Mouse (Mus musculus) limb, embryonic 11.5 days (tissue): ENCODE results near the gene Hsh2d. TPM values are rescaled to one million over a fixed set of nuclear protein-coding genes. Genes with fewer than 3 reads are reported as not detected.
A peak's percentile ranks its signal among the peaks of the same experiment; 100 is the strongest.

Experiments used
- ATAC-seq: fragments of 200-750 bp; cut with Nextera tagmentation; 2 replicates; pipeline ENCODE4 v1.8.0; 2017; ENCODE audit warnings: low read depth; ENCODE audit not compliant: insufficient number of reproducible peaks, low FRiP score, low TSS enrichment
- DNase-seq: peaks from one replicate; pipeline ENCODE4 v3.0.0-alpha.2; 2015; ENCODE audit warnings: low spot score
- H3K27ac ChIP-seq: fragments of 300-500 bp; sonication (generic); replicated peaks from 2 replicates; pipeline ENCODE4 v1.5.1; 2014; ENCODE audit warnings: low read depth, mild to moderate bottlenecking, low read length
- H3K27me3 ChIP-seq: fragments of 300-500 bp; sonication (generic); 2 replicates; pipeline ENCODE4 v1.6.1; 2014; ENCODE audit warnings: mild to moderate bottlenecking, low read length, mixed read lengths; ENCODE audit not compliant: control insufficient read depth, insufficient read depth
- H3K36me3 ChIP-seq: fragments of 300-500 bp; sonication (generic); 2 replicates; pipeline ENCODE4 v1.6.1; 2014; ENCODE audit warnings: mild to moderate bottlenecking, low read length, moderate library complexity, mixed read lengths; ENCODE audit not compliant: control insufficient read depth, insufficient read depth
- H3K4me1 ChIP-seq: fragments of 300-500 bp; sonication (generic); 2 replicates; pipeline ENCODE4 v1.6.1; 2014; ENCODE audit warnings: low read length, mixed read lengths; ENCODE audit not compliant: control insufficient read depth, insufficient read depth
- H3K4me2 ChIP-seq: fragments of 300-500 bp; sonication (generic); 2 replicates; pipeline ENCODE4 v1.6.1; 2014; ENCODE audit warnings: low read depth, mild to moderate bottlenecking, moderate library complexity; ENCODE audit not compliant: severe bottlenecking
- H3K4me3 ChIP-seq: fragments of 300-500 bp; sonication (generic); 2 replicates; pipeline ENCODE4 v1.5.1; 2014; ENCODE audit warnings: low read depth, low read length
- H3K9ac ChIP-seq: fragments of 300-500 bp; sonication (generic); 2 replicates; pipeline ENCODE4 v1.6.1; 2014; ENCODE audit warnings: mild to moderate bottlenecking, low read length
- H3K9me3 ChIP-seq: fragments of 300-500 bp; sonication (generic); 2 replicates; pipeline ENCODE4 v1.6.1; 2016; ENCODE audit warnings: low read length; ENCODE audit not compliant: control insufficient read depth
- WGBS: fragments of 180-500 bp; shearing (Covaris S2); extraction: QIAGEN DNeasy Blood & Tissue Kit; methylation state at CpG from one replicate; pipeline ENCODE4 v1.1.7; 2014; 5-methylcytosine and 5-hydroxymethylcytosine counted together
- polyA plus RNA-seq: library from polyadenylated mRNA; unstranded; fragments of >200 nt; fragmentation: Nextera tagmentation; extraction: Ambion mirVana; gene quantifications from 2 replicates; pipeline ENCODE4 v1.2.1, GENCODE M21; 2014

Gene Hsh2d
- polyA plus RNA-seq, 1 experiment from 2014 or later = not detected

DNA sequence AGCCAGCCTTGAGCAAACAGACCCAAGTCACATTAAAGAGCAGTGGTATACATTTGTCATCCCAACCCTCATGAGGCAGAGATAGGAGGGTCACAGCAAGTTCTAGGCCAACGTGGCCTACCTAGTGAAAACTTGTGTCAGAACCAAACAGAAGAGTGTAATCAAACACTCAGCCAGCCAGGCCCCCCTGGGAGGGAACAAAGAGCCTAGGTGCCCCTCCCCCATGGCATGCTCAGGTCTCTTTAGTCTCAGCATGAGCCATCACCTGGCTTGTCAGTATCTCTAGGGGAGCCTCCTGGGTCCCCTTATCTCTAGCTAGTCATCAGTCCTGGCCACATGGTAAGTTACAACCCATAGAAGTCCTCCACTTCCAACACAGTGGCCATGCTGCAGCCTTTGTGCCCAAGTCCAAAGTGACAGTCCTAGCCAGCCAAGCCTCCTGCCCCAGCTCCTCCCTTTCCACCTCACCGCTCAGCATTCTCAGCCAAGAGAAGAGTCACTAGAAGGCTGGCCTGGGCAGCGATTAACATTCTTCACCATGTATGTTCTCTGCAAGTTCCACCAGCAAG lies 19.7 kb upstream of the Hsh2d start:
- no peak for DNase-seq
- 73% methylated on average over 3 of the region's 3 CpGs for WGBS

GRCm38 (mm10) chr8:72177346-72177925 lies 12.0 kb upstream of the Hsh2d start:
- DNase-seq = peak; percentile 72
- 69% methylated on average over 5 of the region's 5 CpGs for WGBS

More for the DNA sequence above, 19.7 kb upstream of the Hsh2d start:
- no peaks in the 10 kb centered on the region for H3K4me1 ChIP-seq
- no peaks in the 10 kb centered on the region for H3K27me3 ChIP-seq
- no peak for ATAC-seq
- H3K9me3 ChIP-seq = no peaks in the 10 kb centered on the region
- no peak overlapping the region for H3K27ac ChIP-seq
- no peak overlapping the region for H3K9ac ChIP-seq
- no peak overlapping the region for H3K4me3 ChIP-seq
- no peak overlapping the region for H3K4me2 ChIP-seq
- peaks cover 28% of the 10 kb centered on the region for H3K36me3 ChIP-seq

DNA sequence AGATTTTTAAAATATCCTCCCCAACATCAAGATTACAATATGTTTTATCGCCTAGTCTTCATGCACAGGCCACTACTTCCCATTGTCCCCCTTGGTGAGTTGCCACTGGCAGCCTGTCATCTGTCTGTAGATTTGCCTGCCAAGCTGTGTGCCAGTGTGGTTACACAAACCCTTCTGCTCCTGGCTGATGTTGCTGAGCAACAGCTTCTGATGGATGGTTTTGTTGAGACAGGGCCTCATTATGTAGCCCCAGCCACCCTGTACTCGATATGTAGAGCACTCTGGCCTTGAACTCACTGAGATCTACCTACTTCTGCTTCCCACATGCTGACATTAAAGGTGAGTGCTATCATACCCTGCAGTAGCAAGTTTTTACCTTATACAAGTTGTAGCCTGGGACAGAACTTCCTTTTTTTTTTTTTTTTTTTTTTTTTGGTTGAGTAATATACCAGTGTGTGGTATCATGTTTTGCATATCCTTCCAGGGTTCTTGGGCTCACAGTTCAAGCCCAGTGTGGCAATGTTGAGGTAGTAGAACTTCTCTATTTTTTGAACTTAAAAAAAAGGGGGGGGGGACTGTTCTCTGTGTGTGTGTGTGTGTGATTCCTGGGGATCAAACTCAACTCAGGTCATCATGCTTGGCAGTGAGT lies 5.8 kb upstream of the Hsh2d start:
- Histone ChIP-seq H3K4me2 (no peak overlapping the region), H3K36me3 (peaks cover 4% of the 10 kb centered on the region), H3K27me3 (no peaks in the 10 kb centered on the region), H3K4me1 (no peaks in the 10 kb centered on the region), H3K4me3 (no peak overlapping the region), H3K9ac (no peak overlapping the region), H3K9me3 (no peaks in the 10 kb centered on the region), H3K27ac (no peak overlapping the region)
- 89% methylated on average over 2 of the region's 2 CpGs for WGBS
- ATAC-seq (no peak), DNase-seq (no peak)

More at GRCm38 (mm10) chr8:72177346-72177925, 12.0 kb upstream of the Hsh2d start:
- H3K4me1 ChIP-seq = no peaks in the 10 kb centered on the region
- H3K4me2 ChIP-seq = no peak overlapping the region
- no peak overlapping the region for H3K27ac ChIP-seq
- no peak overlapping the region for H3K9ac ChIP-seq
- no peaks in the 10 kb centered on the region for H3K9me3 ChIP-seq
- ATAC-seq = no peak
- no peak overlapping the region for H3K4me3 ChIP-seq
- H3K36me3 ChIP-seq = peaks cover 27% of the 10 kb centered on the region
- no peaks in the 10 kb centered on the region for H3K27me3 ChIP-seq

DNA sequence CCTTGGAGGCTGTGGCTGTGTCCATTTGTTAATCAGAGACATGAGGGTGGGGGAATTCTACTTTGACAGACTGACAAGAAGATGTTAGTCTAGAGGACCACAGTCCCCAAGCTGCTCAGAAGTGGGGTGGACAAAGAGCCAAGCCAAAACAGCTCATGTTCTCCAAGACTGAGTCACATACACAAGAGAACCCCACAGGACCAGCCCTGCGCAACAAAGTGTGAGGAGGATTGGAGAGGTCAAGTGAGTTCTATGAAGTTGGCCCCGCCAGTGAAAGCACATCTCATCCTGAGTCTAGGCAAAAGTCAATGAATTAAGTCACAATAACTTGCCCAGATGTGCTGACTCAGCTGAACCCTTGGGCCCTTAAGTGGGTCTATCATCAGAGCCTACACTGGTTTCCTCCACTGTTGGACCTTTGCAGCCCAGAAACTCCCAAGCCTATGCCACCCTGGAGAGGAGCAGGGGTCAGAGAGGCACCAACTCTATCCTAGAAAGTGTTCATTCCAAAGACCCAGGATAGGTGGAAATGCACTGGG lies 1.6 kb upstream of the Hsh2d start:
- Histone ChIP-seq H3K4me2 (no peak overlapping the region), H3K27ac (no peak overlapping the region), H3K9me3 (no peaks in the 10 kb centered on the region), H3K9ac (no peak overlapping the region), H3K36me3 (no peaks in the 10 kb centered on the region), H3K4me1 (no peaks in the 10 kb centered on the region), H3K27me3 (no peaks in the 10 kb centered on the region), H3K4me3 (no peak overlapping the region)
- DNase-seq (no peak), ATAC-seq (no peak)
- WGBS = 92% methylated on average over 2 of the region's 2 CpGs

GRCm38 (mm10) chr8:72190215-72190539 lies 739 bp downstream of the Hsh2d start:
- ATAC-seq (no peak), DNase-seq (no peak)
- Histone ChIP-seq H3K9ac (no peak overlapping the region), H3K27ac (no peak overlapping the region), H3K36me3 (no peaks in the 10 kb centered on the region), H3K4me1 (no peaks in the 10 kb centered on the region), H3K4me3 (no peak overlapping the region), H3K9me3 (no peaks in the 10 kb centered on the region), H3K4me2 (no peak overlapping the region), H3K27me3 (no peaks in the 10 kb centered on the region)
- WGBS = 92% methylated on average over 2 of the region's 2 CpGs

GRCm38 (mm10) chr8:72192065-72192464 lies 2.6 kb downstream of the Hsh2d start:
- no peak overlapping the region for H3K4me2 ChIP-seq
- no peaks in the 10 kb centered on the region for H3K36me3 ChIP-seq
- no peak for ATAC-seq
- no peak overlapping the region for H3K27ac ChIP-seq
- H3K4me1 ChIP-seq = no peaks in the 10 kb centered on the region
- no peaks in the 10 kb centered on the region for H3K9me3 ChIP-seq
- DNase-seq = no peak
- H3K27me3 ChIP-seq = no peaks in the 10 kb centered on the region
- no peak overlapping the region for H3K4me3 ChIP-seq
- no peak overlapping the region for H3K9ac ChIP-seq

DNA sequence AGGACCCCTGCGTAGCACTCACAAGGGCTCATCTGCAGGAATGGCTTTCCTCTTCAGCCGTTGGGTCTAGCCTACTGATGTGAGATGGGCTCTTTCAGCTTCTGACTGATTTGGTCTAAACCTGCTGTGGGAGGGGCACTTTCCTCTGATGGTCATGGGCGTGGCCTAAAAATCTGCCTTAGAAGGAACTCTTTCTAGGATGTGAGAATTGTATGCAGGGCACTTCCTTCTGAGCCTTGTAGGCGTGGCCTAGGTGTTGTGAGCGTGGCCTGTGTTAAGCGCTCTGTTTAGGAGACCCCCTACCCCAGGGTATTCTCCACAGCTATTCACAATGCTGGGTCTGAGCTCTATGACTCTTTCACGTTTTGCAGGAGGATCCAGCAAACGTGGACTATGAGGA lies 8.6 kb downstream of the Hsh2d start:
- no peak for ATAC-seq
- Histone ChIP-seq H3K36me3 (no peaks in the 10 kb centered on the region), H3K9me3 (no peaks in the 10 kb centered on the region; the same call in 1 of the 2 replicates), H3K9ac (no peak overlapping the region), H3K4me1 (no peaks in the 10 kb centered on the region), H3K27ac (no peak overlapping the region), H3K4me3 (no peak overlapping the region), H3K4me2 (no peak overlapping the region), H3K27me3 (no peaks in the 10 kb centered on the region)
- WGBS = 63% methylated on average over 8 of the region's 8 CpGs
- no peak for DNase-seq

- no peaks in the 10 kb centered on the region for H3K27me3 ChIP-seq
- no peak overlapping the region for H3K4me2 ChIP-seq
- H3K4me3 ChIP-seq = no peak overlapping the region
- WGBS = 81% methylated on average over 1 of the region's 1 CpGs
- no peaks in the 10 kb centered on the region; the same call in 1 of the 2 replicates for H3K9me3 ChIP-seq
- H3K4me1 ChIP-seq = no peaks in the 10 kb centered on the region
- ATAC-seq = no peak
- H3K36me3 ChIP-seq = no peaks in the 10 kb centered on the region
- no peak for DNase-seq
- no peak overlapping the region for H3K9ac ChIP-seq
- H3K27ac ChIP-seq = no peak overlapping the region
Measured at GRCm38 (mm10) chr8:72208582-72208981, 19.1 kb downstream of the Hsh2d start.
